In the genomic region with DNA sequence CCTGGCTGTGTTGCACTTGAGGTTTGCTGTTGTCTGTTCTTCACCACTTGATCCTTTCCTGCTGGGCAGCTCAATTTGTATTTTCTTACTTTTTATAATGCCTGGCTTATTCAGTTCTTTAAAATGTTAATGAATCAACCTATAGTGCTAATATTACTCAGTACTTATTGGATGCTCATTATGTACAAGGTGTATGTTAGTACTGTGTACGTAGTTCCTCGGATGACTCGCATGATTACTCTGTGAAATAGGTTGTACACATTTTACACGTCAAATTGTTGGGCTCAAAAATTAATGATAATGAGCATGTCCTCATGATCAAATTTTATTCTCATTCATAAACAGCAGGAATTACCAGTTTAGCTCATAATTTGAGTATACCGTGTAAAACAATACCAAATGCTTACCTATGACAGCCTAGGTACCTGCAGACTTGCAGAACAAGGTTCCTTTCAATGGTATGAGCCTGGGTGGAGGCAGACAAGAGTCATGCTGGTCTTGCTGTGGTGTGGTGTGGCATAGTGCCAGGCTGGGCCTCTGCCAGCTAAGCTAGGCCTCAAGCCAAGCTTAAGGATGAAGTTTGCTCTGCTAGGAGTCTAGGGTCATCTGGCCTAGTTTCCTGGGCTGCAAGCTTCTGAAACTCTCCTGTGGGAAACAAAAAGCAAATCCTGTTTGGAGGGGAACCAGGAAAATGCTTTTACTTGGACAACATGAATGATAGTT, we compare ENCODE assay signal across 9 mouse cellular contexts. TPM values are rescaled to one million over a fixed set of nuclear protein-coding genes. Genes with fewer than 3 reads are reported as not detected.
DNase-seq lines count a peak whose midpoint lies in the region; ATAC-seq and TF ChIP-seq lines count a peak whose summit lies in the region.
"Had no signal": no experiment of that assay in that cellular context is flagged by ENCODE, and none has a peak within 500 bp of the region (broad histone marks: within the 10 kb centered on the region; RNA-seq: fewer than 3 reads in every experiment).

No protein-coding gene starts in this region.

- H3K4me2 ChIP-seq in midbrain, postnatal 0 days (ENCODE audit: low read depth, low read length, poor library complexity, severe bottlenecking): no peak overlapping the region
- H3K4me2 ChIP-seq: midbrain, embryonic 12.5 days had no signal

- no peaks in the 10 kb centered on the region for H3K27me3 ChIP-seq in heart, adult 2 months (ENCODE audit: control insufficient read depth, insufficient read depth, low read length)
- H3K27me3 ChIP-seq in midbrain, postnatal 0 days (ENCODE audit: insufficient read depth, low read length): no peaks in the 10 kb centered on the region
- H3K27me3 ChIP-seq: midbrain, embryonic 12.5 days had no signal

- TF ChIP-seq EP300 in heart, adult 2 months (IDR thresholded peaks at IDR 0.05; ENCODE audit: insufficient read depth, low read depth, low read length): 0 out of 2 replicates have a peak, but pooled peaks have one; percentile 29

- H3K9ac ChIP-seq in heart, adult 2 months (ENCODE audit: low read depth, low read length): no peak overlapping the region
- no peak overlapping the region for H3K9ac ChIP-seq in midbrain, postnatal 0 days (replicated peaks; ENCODE audit: low read length, poor library complexity, severe bottlenecking)
- H3K9ac ChIP-seq: midbrain, embryonic 12.5 days had no signal

- intact Hi-C loops in heart, adult 2 months (cut with DNase I): loop anchor here (2.0 kb wide), 1 partner anchor 44 kb away; no protein-coding TSS in a partner anchor

- H3K36me3 ChIP-seq in heart, adult 2 months (ENCODE audit: control insufficient read depth, insufficient read depth, low read length): peaks cover 6% of the 10 kb centered on the region
- no peaks in the 10 kb centered on the region for H3K36me3 ChIP-seq in midbrain, postnatal 0 days (ENCODE audit: insufficient read depth, low read length)
- H3K36me3 ChIP-seq: midbrain, embryonic 12.5 days had no signal

- H3K4me1 ChIP-seq in heart, adult 2 months (ENCODE audit: control insufficient read depth, insufficient read depth, low read length): peaks cover 4% of the 10 kb centered on the region
- H3K4me1 ChIP-seq in midbrain, postnatal 0 days (ENCODE audit: insufficient read depth, low read length): no peaks in the 10 kb centered on the region
- H3K4me1 ChIP-seq: midbrain, embryonic 12.5 days had no signal

- H3K79me2 ChIP-seq in heart, adult 2 months (replicated peaks; ENCODE audit: control insufficient read depth, insufficient read depth, low read length): no peaks in the 10 kb centered on the region

- no peaks in the 10 kb centered on the region for H3K9me3 ChIP-seq in midbrain, postnatal 0 days (ENCODE audit: low read length)
- H3K9me3 ChIP-seq: midbrain, embryonic 12.5 days had no signal

- no peak for TF ChIP-seq POLR2A in heart, adult 2 months (IDR thresholded peaks at IDR 0.05; ENCODE audit: insufficient read depth, low read depth, low read length)

- ATAC-seq in midbrain, postnatal 0 days (ENCODE audit: low FRiP score): peak; percentile 56; the same call in 1 of the 2 replicates

- WGBS in heart, adult 2 months: 78% methylated on average over 5 of the region's 5 CpGs
- WGBS in midbrain, postnatal 0 days: 85% methylated on average over 5 of the region's 5 CpGs

- no peak overlapping the region for H3K4me3 ChIP-seq in heart, adult 2 months
- no peak overlapping the region for H3K4me3 ChIP-seq in midbrain, postnatal 0 days (ENCODE audit: low read depth, low read length)
- H3K4me3 ChIP-seq: midbrain, embryonic 12.5 days had no signal

- peak; percentile 1 for DNase-seq in embryo, embryonic 10 days (ENCODE audit: low spot score)
- DNase-seq in embryo, embryonic 11 days: no peak
- peak; percentile 7 to 13 for DNase-seq in thymus, adult 18-20 months
- no peak for DNase-seq in thymus, postnatal 4 days
- DNase-seq in heart, adult 2 months: peak; percentile 85 to 86
- peak; percentile 38 to 59 for DNase-seq in layer of hippocampus, adult 8-10 months (ENCODE audit: low spot score in 2 of 2)
- DNase-seq in midbrain, postnatal 0 days (ENCODE audit: low spot score): peak; percentile 76
- DNase-seq in B cell, adult 2 months: no peak

- H3K27ac ChIP-seq in heart, adult 2 months: peak overlapping the region; percentile 48; the same call in 1 of the 2 replicates
- no peak overlapping the region for H3K27ac ChIP-seq in midbrain, postnatal 0 days (ENCODE audit: low read depth, low read length)
- H3K27ac ChIP-seq: midbrain, embryonic 12.5 days had no signal

- TF ChIP-seq CTCF in heart, adult 2 months (IDR thresholded peaks at IDR 0.05): no peak
- no peak for TF ChIP-seq CTCF in midbrain, postnatal 0 days (IDR thresholded peaks at IDR 0.05)

RNA-seq across cellular contexts. Expression of a gene that starts 45.8 kb away (rescaled TPM):
- total RNA-seq in heart, adult 2 months (2021): 10 to 100 TPM; 26.0 to 30.0 TPM
- polyA plus RNA-seq in heart, adult 2 months (2012; rRNA removed): 3.4 and 5.1 TPM in 2 replicates
- 10 to 100 TPM; 28.0 to 33.6 (median 31.8) TPM for total RNA-seq in layer of hippocampus, adult 8-10 months (2022)
- total RNA-seq in midbrain, postnatal 0 days (2014; rRNA removed): 3.5 and 6.3 TPM in 2 replicates
- 1.1 and 2.2 TPM in 2 replicates for polyA plus RNA-seq in midbrain, postnatal 0 days (2015; fragmentation: Nextera tagmentation; extraction: Ambion mirVana)

Comparison
In these comparisons a context has a peak if more than half of its experiments do, and no peak if none do; other contexts are left out.
1. DNase-seq: peak in embryo, embryonic 10 days (single experiment), thymus, adult 18-20 months (2 of 2), heart, adult 2 months (2 of 2), layer of hippocampus, adult 8-10 months (2 of 2) and midbrain, postnatal 0 days (single experiment); none in embryo, embryonic 11 days (single experiment), thymus, postnatal 4 days (single experiment) and B cell, adult 2 months (0 of 2).